Mouse (Mus musculus) heart, adult 2 months (tissue): Measurements from ENCODE around the gene Slc22a19.

Source experiments
- CTCF ChIP-seq: fragments of 200-600 bp; IDR thresholded peaks from 2 replicates; pipeline ENCODE4 v1.8.1; 2022; ENCODE audit warnings: antibody characterized with exemption, mild to moderate bottlenecking, moderate library complexity
- EP300 ChIP-seq: fragments of 200-500 bp; IDR thresholded peaks from 2 replicates; pipeline ENCODE4 v1.6.1; 2011; ENCODE audit warnings: low read depth, low read length, control low read depth; ENCODE audit not compliant: insufficient read depth

GRCm38 (mm10) chr19:7711148-7711547, at the start of gene Slc22a19:
- TF ChIP-seq CTCF (no peak), EP300 (no peak)
